Mouse (Mus musculus) hindbrain, embryonic 16.5 days (tissue): ENCODE data around the gene Naa35. TPM values are rescaled to one million over a fixed set of nuclear protein-coding genes. Genes with fewer than 3 reads are reported as not detected.

ENCODE experiments used
- ATAC-seq: fragments of 200-750 bp; cut with Nextera tagmentation; 2 replicates; pipeline ENCODE4 v1.8.0; 2017; ENCODE audit warnings: moderate TSS enrichment, moderate library complexity
- H3K27ac ChIP-seq: fragments of 300-500 bp; sonication (generic); 2 replicates; pipeline ENCODE4 v1.5.1; 2014; ENCODE audit warnings: low read depth, mild to moderate bottlenecking, control low read depth, low read length, moderate library complexity
- H3K27me3 ChIP-seq: fragments of 300-500 bp; sonication (generic); replicated peaks from 2 replicates; pipeline ENCODE4 v1.6.1; 2014; ENCODE audit warnings: low read length; ENCODE audit not compliant: control insufficient read depth, insufficient read depth
- H3K36me3 ChIP-seq: fragments of 300-500 bp; sonication (generic); 2 replicates; pipeline ENCODE4 v1.6.1; 2014; ENCODE audit warnings: mild to moderate bottlenecking, low read length, moderate library complexity, mixed read lengths; ENCODE audit not compliant: control insufficient read depth, insufficient read depth
- H3K4me1 ChIP-seq: fragments of 300-500 bp; sonication (generic); 2 replicates; pipeline ENCODE4 v1.6.1; 2014; ENCODE audit warnings: low read depth, low read length; ENCODE audit not compliant: control insufficient read depth, insufficient read depth
- H3K4me2 ChIP-seq: fragments of 300-500 bp; sonication (generic); 2 replicates; pipeline ENCODE4 v1.6.1; 2014; ENCODE audit warnings: mild to moderate bottlenecking, low read length, control low read depth, moderate library complexity
- H3K4me3 ChIP-seq: fragments of 300-500 bp; sonication (generic); 2 replicates; pipeline ENCODE4 v1.5.1; 2014; ENCODE audit warnings: mild to moderate bottlenecking, low read length, control low read depth, moderate library complexity
- H3K9ac ChIP-seq: fragments of 300-500 bp; sonication (generic); 2 replicates; pipeline ENCODE4 v1.6.1; 2014; ENCODE audit warnings: low read depth, mild to moderate bottlenecking, control low read depth, low read length, moderate library complexity
- H3K9me3 ChIP-seq: fragments of 300-500 bp; sonication (generic); 2 replicates; pipeline ENCODE4 v1.6.1; 2014; ENCODE audit warnings: mild to moderate bottlenecking, low read length, moderate library complexity; ENCODE audit not compliant: control insufficient read depth
- WGBS: fragments of 180-500 bp; shearing (Covaris S2); extraction: QIAGEN DNeasy Blood & Tissue Kit; methylation state at CpG from one replicate; pipeline ENCODE4 v1.1.7; 2014; 5-methylcytosine and 5-hydroxymethylcytosine counted together
- polyA plus RNA-seq: library from polyadenylated mRNA; unstranded; fragments of >200 nt; fragmentation: Nextera tagmentation; extraction: Ambion mirVana; gene quantifications from 2 replicates; pipeline ENCODE4 v1.2.1, GENCODE M21; 2015

Naa35 gene
- polyA plus RNA-seq, 1 experiment from 2014 or later = 118 TPM

DNA sequence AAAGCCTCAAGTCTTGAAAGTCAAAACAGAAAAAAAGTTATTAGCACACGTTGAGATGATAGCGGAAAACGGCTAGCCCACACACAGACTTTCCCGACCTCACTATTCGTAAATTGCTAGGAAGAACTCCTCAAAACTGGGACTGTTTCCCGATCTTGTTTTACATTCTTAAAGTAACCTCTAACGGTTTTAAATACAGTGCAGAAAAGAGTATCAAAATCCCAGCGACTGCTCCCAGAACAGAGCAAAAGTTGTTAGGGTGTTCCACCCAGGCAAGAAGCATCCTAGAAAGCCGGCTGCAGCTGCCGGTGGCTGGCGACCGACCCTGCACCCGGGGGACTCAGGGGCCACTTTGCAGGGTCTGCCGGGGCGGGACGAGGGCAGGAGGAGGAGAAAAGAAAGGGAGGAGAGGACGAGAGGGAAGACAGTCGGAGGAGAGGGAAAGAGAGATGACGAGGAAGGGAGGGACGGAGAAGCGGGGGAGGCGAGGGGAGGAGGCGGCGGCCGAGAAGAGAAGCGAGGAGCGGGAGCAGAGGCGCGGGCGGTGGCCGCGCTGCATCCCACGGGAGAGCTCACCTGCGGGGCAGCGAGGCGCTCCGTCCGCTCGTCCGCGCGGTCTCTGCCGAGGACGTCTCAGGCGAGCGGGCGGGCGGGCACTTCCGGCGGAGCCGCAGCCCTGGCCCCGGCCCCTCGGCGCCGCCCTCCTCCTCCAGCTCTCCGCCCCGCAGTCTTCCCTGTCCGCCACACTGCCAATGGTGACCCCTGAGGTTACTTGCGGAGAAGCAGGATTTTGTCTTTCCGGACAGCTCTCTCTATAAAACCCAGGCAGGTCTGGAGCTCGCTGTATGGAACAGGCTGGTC lies 90.3 kb downstream of the Naa35 start, which contains the start of gene Golm1:
Gene Golm1 (minus strand): TSS at position 661 of the 861 bp plus-strand sequence.
- Histone ChIP-seq H3K9me3 (no peaks in the 10 kb centered on the region), H3K9ac (peak within 1 kb of the TSS; percentile 90), H3K4me1 (peaks cover 11% of the 10 kb centered on the region), H3K4me2 (peak within 1 kb of the TSS; percentile 62), H3K4me3 (peak within 1 kb of the TSS; percentile 84), H3K27me3 (no peaks in the 10 kb centered on the region), H3K27ac (peak within 1 kb of the TSS; percentile 75), H3K36me3 (no peaks in the 10 kb centered on the region)
- ATAC-seq = peak; percentile 89
- under 1% methylated on average over 47 of the region's 61 CpGs for WGBS

DNA sequence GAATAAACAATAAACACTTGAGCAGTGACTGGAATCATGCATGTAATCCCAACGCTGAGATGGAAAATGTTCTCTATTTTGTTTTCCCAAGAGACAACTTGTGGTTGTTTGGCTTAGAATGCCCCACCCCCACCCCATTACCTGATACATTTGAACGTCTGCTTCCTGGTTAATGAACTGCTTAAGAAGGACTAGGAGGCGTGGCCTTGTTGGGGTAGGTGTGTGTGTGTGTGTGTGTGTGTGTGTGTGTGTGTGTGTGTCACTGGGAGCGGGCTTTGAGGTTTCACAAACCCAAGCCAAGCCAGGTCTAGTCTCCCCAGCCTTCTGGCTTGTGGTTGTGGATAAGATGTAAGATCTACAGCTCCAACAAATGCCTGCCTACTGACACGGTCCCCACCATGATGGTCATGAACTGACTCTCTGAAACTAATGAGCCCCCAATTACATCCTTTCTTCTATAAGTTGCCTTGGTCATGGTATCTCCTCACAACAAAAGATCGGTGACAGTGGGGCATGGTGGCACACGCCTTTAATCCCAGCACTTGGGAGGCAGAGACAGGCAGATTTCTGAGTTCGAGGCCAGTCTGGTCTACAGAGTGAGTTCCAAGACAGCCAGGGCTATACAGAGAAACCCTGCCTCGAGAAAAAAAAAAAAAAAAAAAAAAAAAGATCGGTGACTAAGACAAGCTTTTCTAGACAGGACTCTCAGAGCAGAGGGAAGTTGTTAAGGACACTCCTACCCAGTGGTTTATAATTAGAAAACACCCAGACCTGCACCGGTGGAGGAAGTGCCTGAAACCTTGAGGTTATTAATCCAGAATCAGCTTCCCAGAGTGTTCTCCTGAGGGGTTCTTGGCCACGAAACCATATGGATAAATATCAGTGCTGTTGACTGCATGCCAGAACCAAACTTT lies 91.5 kb downstream of the Naa35 start:
- ATAC-seq = no peak
- Histone ChIP-seq H3K9ac (no peak overlapping the region), H3K9me3 (no peaks in the 10 kb centered on the region), H3K4me1 (peaks cover 11% of the 10 kb centered on the region), H3K4me3 (no peak overlapping the region), H3K36me3 (no peaks in the 10 kb centered on the region), H3K4me2 (no peak overlapping the region), H3K27ac (no peak overlapping the region), H3K27me3 (no peaks in the 10 kb centered on the region)
- WGBS = 75% methylated on average over 12 of the region's 12 CpGs

DNA sequence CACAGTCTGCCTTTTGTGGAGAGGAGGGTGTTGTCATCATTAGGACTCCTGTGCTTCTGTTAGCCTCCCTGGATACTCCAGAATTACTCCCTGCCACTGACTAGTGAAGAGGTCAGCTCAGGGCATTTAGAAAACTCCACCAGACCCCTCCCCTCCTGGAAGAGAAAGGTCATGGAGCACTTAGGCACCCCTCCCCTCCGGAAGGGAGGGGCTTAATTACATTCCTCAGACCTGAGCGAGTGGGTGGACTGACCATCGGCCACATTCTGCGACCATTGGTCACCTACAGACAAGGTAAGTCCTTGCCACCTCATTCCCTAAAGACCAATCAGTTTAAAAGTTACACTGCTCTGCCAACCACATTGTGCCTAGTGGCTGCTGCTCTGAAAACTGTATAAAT lies 94.2 kb downstream of the Naa35 start:
- Histone ChIP-seq H3K9me3 (no peaks in the 10 kb centered on the region), H3K36me3 (no peaks in the 10 kb centered on the region), H3K4me1 (peaks cover 1% of the 10 kb centered on the region), H3K27ac (no peak overlapping the region), H3K4me2 (no peak overlapping the region), H3K27me3 (no peaks in the 10 kb centered on the region), H3K4me3 (no peak overlapping the region), H3K9ac (no peak overlapping the region)
- WGBS = 60% methylated on average over 4 of the region's 4 CpGs
- ATAC-seq = no peak

DNA sequence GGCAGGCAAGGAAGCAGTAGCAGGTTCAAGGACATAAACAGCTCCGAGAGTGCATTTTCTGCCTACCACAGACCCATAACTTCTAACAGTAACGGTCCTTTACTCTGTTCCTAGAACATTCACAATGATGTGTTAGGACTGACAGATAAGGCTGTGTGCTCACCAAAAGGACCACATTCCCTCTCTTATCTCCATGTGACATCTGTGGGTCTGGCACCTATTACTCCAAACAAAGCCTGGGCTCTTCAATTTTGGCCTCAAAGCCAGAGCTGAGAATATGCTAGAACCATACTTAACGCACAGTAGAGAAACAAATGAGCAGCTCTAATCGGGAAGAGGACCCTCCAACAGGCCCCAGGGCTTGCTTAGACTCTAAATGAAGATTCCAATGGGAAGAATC lies 94.8 kb downstream of the Naa35 start:
- Histone ChIP-seq H3K36me3 (no peaks in the 10 kb centered on the region), H3K4me3 (no peak overlapping the region), H3K9ac (no peak overlapping the region), H3K9me3 (no peaks in the 10 kb centered on the region), H3K4me2 (no peak overlapping the region), H3K4me1 (no peaks in the 10 kb centered on the region; the same call in 1 of the 2 replicates), H3K27me3 (no peaks in the 10 kb centered on the region), H3K27ac (no peak overlapping the region)
- WGBS = 77% methylated on average over 4 of the region's 4 CpGs
- no peak for ATAC-seq

DNA sequence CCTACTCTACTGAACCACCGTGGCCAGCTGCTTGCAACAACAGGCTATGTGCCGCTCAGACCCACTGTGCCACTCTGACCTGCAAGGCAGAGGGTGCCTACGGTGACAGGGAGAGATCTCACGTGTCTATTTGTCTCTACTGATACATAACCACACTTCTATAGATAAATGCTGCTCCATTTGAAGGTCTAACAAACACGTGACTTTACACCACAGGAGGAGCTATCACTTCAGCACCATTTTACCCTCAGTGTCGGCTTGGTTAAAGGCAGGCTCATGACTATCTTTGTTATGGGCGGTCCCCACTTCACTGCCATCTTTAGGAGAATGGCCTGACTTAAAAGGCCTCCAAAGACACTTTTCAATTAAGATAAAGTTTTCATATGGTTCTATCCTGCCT lies 97.6 kb downstream of the Naa35 start:
- no peak overlapping the region for H3K27ac ChIP-seq
- H3K4me3 ChIP-seq = no peak overlapping the region
- H3K4me1 ChIP-seq = no peaks in the 10 kb centered on the region
- H3K36me3 ChIP-seq = no peaks in the 10 kb centered on the region
- no peak overlapping the region for H3K9ac ChIP-seq
- no peak overlapping the region for H3K4me2 ChIP-seq
- ATAC-seq = no peak
- WGBS = 41% methylated on average over 7 of the region's 7 CpGs
- no peaks in the 10 kb centered on the region for H3K27me3 ChIP-seq
- H3K9me3 ChIP-seq = no peaks in the 10 kb centered on the region

DNA sequence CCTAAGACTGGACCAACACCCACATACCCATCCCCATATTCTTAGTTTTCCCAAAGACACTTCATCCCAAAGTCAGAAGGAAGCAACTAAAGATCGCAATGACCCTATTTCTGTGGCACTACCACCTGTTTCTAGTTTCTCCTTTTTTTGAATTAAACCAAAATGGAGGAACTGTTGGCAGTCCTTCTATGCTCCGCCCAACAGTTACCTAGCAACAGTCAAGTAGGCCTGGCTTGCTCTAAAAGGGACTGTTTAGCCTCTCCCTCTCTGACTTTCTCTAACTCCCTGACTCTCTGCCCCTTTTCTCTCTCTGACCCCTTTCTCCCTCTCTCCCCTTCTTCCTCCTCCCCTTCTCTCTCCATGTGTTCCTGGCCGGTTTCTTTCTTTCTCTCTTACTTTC lies 100.2 kb downstream of the Naa35 start:
- no peak overlapping the region for H3K4me2 ChIP-seq
- H3K36me3 ChIP-seq = no peaks in the 10 kb centered on the region
- H3K4me1 ChIP-seq = no peaks in the 10 kb centered on the region
- H3K27me3 ChIP-seq = no peaks in the 10 kb centered on the region
- H3K9me3 ChIP-seq = no peaks in the 10 kb centered on the region
- no peak overlapping the region for H3K27ac ChIP-seq
- ATAC-seq = no peak
- H3K9ac ChIP-seq = no peak overlapping the region
- no peak overlapping the region for H3K4me3 ChIP-seq
- WGBS = 78% methylated on average over 3 of the region's 3 CpGs

Other genes starting within 250 kb of the Naa35 start
- 69.0 and 73.3 TPM in 2 replicates for gene Agtpbp1, start within 50 bp of the Naa35 start, polyA plus RNA-seq
- 21.0 and 26.0 TPM in 2 replicates for gene Golm1, start 90.6 kb downstream of the Naa35 start, polyA plus RNA-seq
- not detected in 2 replicates for gene 4921517D22Rik, start 108.8 kb downstream of the Naa35 start, polyA plus RNA-seq
- 0.12 TPM in 1 of 2 replicates, not detected in the other for gene Spata31d1a, start 125.1 kb downstream of the Naa35 start, polyA plus RNA-seq
- gene Spata31d1b, start 127.0 kb downstream of the Naa35 start, polyA plus RNA-seq = 0.04 TPM in 1 of 2 replicates, not detected in the other
- gene Spata31d1d, start 146.5 kb downstream of the Naa35 start, polyA plus RNA-seq = not detected in 2 replicates
- gene 1700014D04Rik, start 161.5 kb downstream of the Naa35 start, polyA plus RNA-seq = 0.07 and 0.19 TPM in 2 replicates
- gene Isca1, start 184.6 kb downstream of the Naa35 start, polyA plus RNA-seq = 168 and 172 TPM in 2 replicates
- gene Gm49354, start 197.0 kb downstream of the Naa35 start, polyA plus RNA-seq = not detected in 2 replicates
- gene Tut7, start 237.9 kb downstream of the Naa35 start, polyA plus RNA-seq = 35.9 and 42.3 TPM in 2 replicates